Mouse (Mus musculus) olfactory bulb, adult 2 months (tissue): ENCODE results near the gene Kif22.

Experiments used
- CTCF ChIP-seq: fragments of 200-500 bp; IDR thresholded peaks from 2 replicates; pipeline ENCODE4 v1.5.1; 2012; ENCODE audit warnings: low read depth, mild to moderate bottlenecking, low read length, moderate library complexity; ENCODE audit not compliant: insufficient read depth
- POLR2A ChIP-seq: fragments of 200-500 bp; IDR thresholded peaks from 2 replicates; pipeline ENCODE4 v1.6.1; 2012; ENCODE audit warnings: mild to moderate bottlenecking, low read depth, low read length, moderate library complexity; ENCODE audit not compliant: insufficient read depth

DNA sequence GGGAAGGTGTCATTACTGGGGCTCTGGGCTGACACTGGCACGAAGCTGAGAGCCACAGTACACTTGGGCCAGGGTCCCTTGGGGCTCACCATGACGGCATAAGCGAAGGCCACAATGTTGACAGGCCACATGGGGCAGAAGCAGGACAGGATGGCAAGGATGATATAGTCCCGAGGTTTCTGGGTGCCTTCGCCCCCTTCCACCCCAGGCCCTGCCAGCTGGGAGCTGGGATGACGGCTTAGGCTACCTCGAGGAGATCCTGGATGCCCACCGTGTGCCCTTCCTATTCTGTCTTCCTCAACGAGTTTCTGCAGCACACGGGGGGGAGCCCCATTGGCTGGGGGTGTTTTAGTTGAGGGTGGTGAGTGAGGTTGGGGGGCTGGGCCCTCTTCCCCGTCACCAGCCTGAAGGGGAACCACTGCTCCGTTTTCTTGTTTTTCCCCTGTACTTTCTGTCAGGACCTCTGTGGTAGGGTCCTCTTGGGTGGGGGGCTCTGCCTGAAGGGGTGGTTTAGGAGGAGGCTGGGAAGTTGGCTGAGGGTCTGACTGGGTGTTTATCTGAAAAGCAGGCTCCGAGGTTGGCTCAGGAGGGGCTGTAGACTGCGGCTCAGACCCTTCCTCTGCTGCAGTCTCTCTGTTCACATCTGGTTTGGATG, 22.8 kb downstream of the Kif22 start:
- no peak for TF ChIP-seq CTCF
- TF ChIP-seq POLR2A = no peak
